Mouse (Mus musculus): ENCODE data around the gene Zfp704.

- TF ChIP-seq POLR2A (IDR thresholded peaks at IDR 0.05; ENCODE audit: extremely low read depth, insufficient read depth, low read length) (no peak), CTCF (IDR thresholded peaks at IDR 0.05; ENCODE audit: extremely low read depth, insufficient read depth, low read length) (no peak)
Measured at GRCm38 (mm10) chr3:9626149-9626548, 16.3 kb upstream of the Zfp704 start.

All from cortical plate, adult 2 months (tissue).